Mouse (Mus musculus): ENCODE results near the gene Tmem229b. TPM values are rescaled to one million over a fixed set of nuclear protein-coding genes. Genes with fewer than 3 reads are reported as not detected.

Gene Tmem229b
- polyA plus RNA-seq (2017; shearing (Covaris generic)), result 17.4 TPM

DNA sequence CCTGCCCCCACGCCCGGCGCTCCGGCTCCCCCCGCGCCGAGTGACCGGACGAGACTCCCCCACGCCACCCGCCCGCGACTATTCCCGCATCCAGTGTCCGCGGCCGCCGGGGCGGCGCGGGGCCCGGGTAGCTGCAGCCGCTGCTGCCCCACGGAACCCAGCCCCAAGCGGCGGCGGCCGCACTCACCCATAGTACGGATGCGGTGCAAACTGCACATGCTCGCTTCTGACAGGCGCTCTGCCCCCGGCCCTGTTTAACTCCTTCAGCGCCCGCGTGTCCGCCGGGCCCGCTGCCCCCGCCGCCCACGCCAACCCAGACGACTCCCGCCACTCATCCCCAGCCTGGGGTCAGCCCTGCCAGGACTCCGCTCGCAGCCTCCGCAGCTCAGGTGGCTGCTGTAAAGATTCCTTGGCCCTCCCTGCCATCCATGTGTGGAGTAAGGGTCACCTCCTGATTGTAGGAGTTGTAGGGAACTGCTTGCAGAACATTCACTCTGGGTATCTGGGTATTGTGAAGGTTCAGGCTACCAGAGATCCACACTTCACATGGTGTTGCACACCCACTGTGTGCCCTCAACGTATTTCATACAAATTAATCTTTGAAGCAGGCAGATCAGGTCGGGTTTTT, at the start of gene Tmem229b:
Gene Tmem229b, minus strand, starts transcription at position 502 of the 628 bp plus-strand sequence.

DNA sequence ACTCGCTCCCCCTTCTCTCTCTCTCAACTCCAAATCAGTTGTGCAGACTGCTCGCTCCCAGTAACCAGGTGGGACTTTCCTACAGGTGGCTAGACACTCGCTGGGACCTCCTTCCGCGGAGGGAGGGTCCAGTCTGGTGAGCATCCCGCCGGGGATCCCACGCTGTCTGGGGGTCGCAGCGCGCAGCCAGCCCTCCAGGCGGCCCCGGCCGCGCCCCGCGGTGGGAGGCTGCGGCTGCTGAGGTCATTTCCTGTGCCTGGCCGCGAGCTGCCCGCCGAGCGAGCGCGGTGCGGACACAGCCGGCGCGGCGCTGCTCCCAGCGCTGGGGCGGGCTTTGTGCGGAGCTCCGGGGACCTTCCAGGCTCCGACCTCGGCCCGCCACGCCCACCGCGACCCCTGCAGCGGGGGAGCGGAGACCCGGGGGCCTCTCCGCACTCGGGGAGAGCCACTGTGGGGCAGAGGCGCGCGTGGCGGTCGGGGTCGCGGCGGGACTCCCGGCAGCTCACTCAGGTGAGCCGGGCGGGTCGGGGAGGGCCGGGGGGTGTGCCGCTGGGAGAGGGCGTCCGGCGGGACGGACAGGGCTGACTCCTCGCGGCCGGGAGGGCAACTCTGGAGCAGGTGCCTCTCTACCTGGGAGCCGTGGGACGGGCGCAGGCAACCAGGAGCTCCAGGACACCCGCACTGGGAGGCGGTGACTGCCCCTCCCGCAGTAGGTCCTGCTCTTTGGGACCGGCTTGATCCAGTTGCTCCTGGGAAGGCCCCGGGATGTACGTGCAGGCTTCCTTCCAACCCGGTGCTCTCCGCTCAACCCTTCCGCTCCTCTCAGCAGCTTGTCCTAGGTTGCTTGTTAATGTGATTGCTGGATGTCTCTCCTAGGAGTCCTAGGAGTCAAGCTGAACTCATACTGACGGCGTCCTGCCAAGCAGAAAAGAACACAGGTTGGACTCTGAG, 21.8 kb upstream of the Tmem229b start, which contains the start of gene Plekhh1:
Gene Plekhh1, plus strand, starts transcription at position 253 of the 951 bp plus-strand sequence.

Other genes starting within 250 kb of the Tmem229b start
- 102 TPM for gene Atp6v1d, start 146.0 kb downstream of the Tmem229b start, polyA plus RNA-seq (2017; shearing (Covaris generic))
- gene Eif2s1, start 145.8 kb downstream of the Tmem229b start, polyA plus RNA-seq (2017; shearing (Covaris generic)), result 168 TPM
- gene Plek2, start 100.7 kb downstream of the Tmem229b start, polyA plus RNA-seq (2017; shearing (Covaris generic)), result 0.24 TPM
- not detected for gene Plekhh1, start 21.5 kb upstream of the Tmem229b start, polyA plus RNA-seq (2017; shearing (Covaris generic))
- gene Pigh, start 82.0 kb upstream of the Tmem229b start, polyA plus RNA-seq (2017; shearing (Covaris generic)), result 4.5 TPM
- 0.52 TPM for gene Arg2, start 123.2 kb upstream of the Tmem229b start, polyA plus RNA-seq (2017; shearing (Covaris generic))
- 107 TPM for gene Vti1b, start 165.0 kb upstream of the Tmem229b start, polyA plus RNA-seq (2017; shearing (Covaris generic))
- gene Rdh11, start 184.7 kb upstream of the Tmem229b start, polyA plus RNA-seq (2017; shearing (Covaris generic)), result 21.1 TPM
- 6.9 TPM for gene Rdh12, start 201.3 kb upstream of the Tmem229b start, polyA plus RNA-seq (2017; shearing (Covaris generic))